Mouse (Mus musculus) kidney, adult 2 months (tissue): ENCODE measurements at regions not wholly inside any gene's neighbourhood (a gene's known extent, or its start where the extent isn't known, plus 50 kb on each side); places are given as distances from the start of the nearest gene placed in this dataset.

Source experiments
- CTCF ChIP-seq: fragments of 200-500 bp; conservative IDR thresholded peaks from 2 replicates; pipeline ENCODE4 v1.5.1; 2011; ENCODE audit warnings: low read depth, mild to moderate bottlenecking, control low read depth, low read length, moderate library complexity, mixed read lengths; ENCODE audit not compliant: insufficient read depth, insufficient read length
- POLR2A ChIP-seq: fragments of 200-500 bp; IDR thresholded peaks from one replicate; pipeline ENCODE4 v1.6.1; 2011; ENCODE audit warnings: low read depth, low read length, control low read depth

DNA sequence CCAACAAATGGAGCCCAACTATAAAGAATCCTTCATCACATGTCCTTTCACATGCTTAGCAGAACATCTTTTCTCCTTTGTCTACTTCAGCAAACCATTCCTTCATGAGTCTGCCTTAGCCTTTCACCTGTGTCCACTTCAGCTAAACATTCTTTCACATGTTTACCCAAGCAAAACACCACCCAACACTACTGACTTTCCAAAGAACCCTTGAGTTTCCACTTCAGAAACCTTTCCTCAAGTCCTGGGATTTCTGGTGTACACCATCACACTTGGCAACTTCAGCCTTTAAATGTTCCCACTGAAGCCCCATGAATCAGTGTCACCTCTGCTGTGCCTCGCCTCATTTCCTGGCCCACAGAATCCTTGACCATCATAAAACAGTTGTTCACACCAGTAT is 278.2 kb upstream of the Rps6ka3 start:
- no peak for TF ChIP-seq CTCF
- TF ChIP-seq POLR2A: no peak
